Mouse (Mus musculus): ENCODE results near the gene Trim13. TPM values are rescaled to one million over a fixed set of nuclear protein-coding genes. Genes with fewer than 3 reads are reported as not detected.
"Not testable (repeated sequence)": the region's sequence is repeated elsewhere in the genome, so short reads cannot be mapped to it uniquely, and the experiment has no call there.

Gene Trim13
- 1 to 10 TPM; 7.2 to 7.4 TPM for total RNA-seq (2021)
- long read RNA-seq, experiment 1, partial matches to known transcripts, result 7 of 13 reads
- long read RNA-seq, experiment 1, other reads (novel, unspliced or antisense), result 2 of 13 reads
- long read RNA-seq, experiment 2, partial matches to known transcripts, result 7 of 10 reads
- long read RNA-seq, experiment 2, other reads (novel, unspliced or antisense), result 0 of 10 reads

- no peak for DNase-seq
- intact Hi-C loops (cut with DNase I), result no loop called here
These were observed at the start of gene Trim13 for GRCm38 (mm10) chr14:61597968-61598367. TSS of gene Trim13 (plus strand) at chr14:61598247.

- no peak for DNase-seq
- intact Hi-C loops (cut with DNase I), result no loop called here
These were observed 49.4 kb upstream of the Trim13 start for GRCm38 (mm10) chr14:61548614-61549013.

- DNase-seq, result no peak
- intact Hi-C loops (cut with DNase I), result loop anchor here (5.0 kb wide), 2 partner anchors 91 to 114 kb away; no protein-coding TSS in a partner anchor
These were observed 42.1 kb upstream of the Trim13 start for GRCm38 (mm10) chr14:61555931-61556288.

- peak; percentile 96 to 97 for DNase-seq
- intact Hi-C loops (cut with DNase I), result loop anchor here (5.0 kb wide), 2 partner anchors 91 to 114 kb away; no protein-coding TSS in a partner anchor
These were observed 41.5 kb upstream of the Trim13 start, which contains the start of gene Spryd7 for GRCm38 (mm10) chr14:61556289-61557147. TSS of gene Spryd7 (minus strand) at chr14:61556886.

- DNase-seq, result no peak
- intact Hi-C loops (cut with DNase I), result loop anchor here (5.0 kb wide), 2 partner anchors 88 to 117 kb away; no protein-coding TSS in a partner anchor
These were observed 39.1 kb upstream of the Trim13 start for GRCm38 (mm10) chr14:61558901-61559300.

GRCm38 (mm10) chr14:61559856-61560255, 38.2 kb upstream of the Trim13 start:
- DNase-seq, result no peak

GRCm38 (mm10) chr14:61566211-61566610, 31.8 kb upstream of the Trim13 start:
- intact Hi-C loops (cut with DNase I); DNase-seq: not testable (repeated sequence)

More at GRCm38 (mm10) chr14:61559856-61560255, 38.2 kb upstream of the Trim13 start:
- intact Hi-C loops (cut with DNase I), result loop anchor here (5.0 kb wide), 2 partner anchors 87 to 118 kb away; no protein-coding TSS in a partner anchor

GRCm38 (mm10) chr14:61569344-61569743, 28.7 kb upstream of the Trim13 start:
- DNase-seq, result no peak
- intact Hi-C loops (cut with DNase I), result no loop called here

GRCm38 (mm10) chr14:61571366-61571765, 26.7 kb upstream of the Trim13 start:
- peak; percentile 91 to 94 for DNase-seq
- intact Hi-C loops (cut with DNase I), result loop anchor here (2.0 to 10.0 kb wide), 4 partner anchors 116 to 763 kb away; no protein-coding TSS in a partner anchor

GRCm38 (mm10) chr14:61572131-61572530, 25.9 kb upstream of the Trim13 start:
- DNase-seq, result no peak
- intact Hi-C loops (cut with DNase I), result loop anchor here (2.0 to 10.0 kb wide), 4 partner anchors 115 to 885 kb away; partner anchors contain the start of gene Gucy1b2

GRCm38 (mm10) chr14:61575066-61575465, 23.0 kb upstream of the Trim13 start:
- peak; percentile 28 to 39 for DNase-seq
- intact Hi-C loops (cut with DNase I), result loop anchor here (5.0 to 10.0 kb wide), 2 partner anchors 72 to 760 kb away; no protein-coding TSS in a partner anchor

- intact Hi-C loops (cut with DNase I), result loop anchor here (5.0 to 10.0 kb wide), 2 partner anchors 71 to 759 kb away; no protein-coding TSS in a partner anchor
- no peak for DNase-seq
These were observed 22.1 kb upstream of the Trim13 start for GRCm38 (mm10) chr14:61575941-61576340.

GRCm38 (mm10) chr14:61589288-61590065, 8.6 kb upstream of the Trim13 start:
- DNase-seq, result no peak
- intact Hi-C loops (cut with DNase I), result no loop called here

- intact Hi-C loops (cut with DNase I), result no loop called here
- no peak for DNase-seq
These were observed 1.2 kb upstream of the Trim13 start for GRCm38 (mm10) chr14:61596719-61597426.

GRCm38 (mm10) chr14:61599057-61599806, 1.2 kb downstream of the Trim13 start:
- peak; percentile 92 to 93 for DNase-seq
- intact Hi-C loops (cut with DNase I), result no loop called here

- intact Hi-C loops (cut with DNase I), result loop anchor here (5.0 kb wide), 1 partner anchor 36 kb away; no protein-coding TSS in a partner anchor
- no peak for DNase-seq
These were observed 3.3 kb downstream of the Trim13 start for GRCm38 (mm10) chr14:61601348-61601747.

- intact Hi-C loops (cut with DNase I), result loop anchor here (5.0 kb wide), 1 partner anchor 34 kb away; no protein-coding TSS in a partner anchor
These were observed 5.2 kb downstream of the Trim13 start for GRCm38 (mm10) chr14:61603069-61603755.

GRCm38 (mm10) chr14:61604081-61604480, 6.0 kb downstream of the Trim13 start:
- intact Hi-C loops (cut with DNase I), result loop anchor here (5.0 kb wide), 1 partner anchor 33 kb away; no protein-coding TSS in a partner anchor
- DNase-seq, result no peak

More at GRCm38 (mm10) chr14:61603069-61603755, 5.2 kb downstream of the Trim13 start:
- no peak for DNase-seq
